Comparison of ENCODE assay signal across 8 mouse cellular contexts in genomic region chr4:154024729-154025521, GRCm38 (mm10). TPM values are rescaled to one million over a fixed set of nuclear protein-coding genes. Genes with fewer than 3 reads are reported as not detected.
DNase-seq lines count a peak whose midpoint lies in the region; ATAC-seq and TF ChIP-seq lines count a peak whose summit lies in the region.

No protein-coding gene starts in this region.

- no peak for ATAC-seq in intestine, embryonic 16.5 days
- peak; percentile 3; the same call in 1 of the 2 replicates for ATAC-seq in liver, postnatal 0 days

- DNase-seq in adrenal gland, adult 2 months, result peak; percentile 40
- DNase-seq in adrenal gland, adult 18-20 months (ENCODE audit: low spot score in 2 of 2), result no peak
- peak; percentile 62 for DNase-seq in right cerebral cortex, adult 18-20 months
- DNase-seq in right cerebral cortex, postnatal 14 days, result no peak
- peak; percentile 34 for DNase-seq in liver, postnatal 0 days
- DNase-seq in yolk sac, embryonic 10.5 days (ENCODE audit: low spot score), result peak; percentile 27
- DNase-seq in MN1 (ENCODE audit: low spot score), result no peak

- H3K4me2 ChIP-seq in intestine, embryonic 16.5 days (ENCODE audit: low read depth, low read length), result peak overlapping the region; percentile 71
- peak overlapping the region; percentile 94 for H3K4me2 ChIP-seq in liver, postnatal 0 days (ENCODE audit: low read depth, low read length)

- H3K27me3 ChIP-seq in intestine, embryonic 16.5 days (replicated peaks; ENCODE audit: control insufficient read depth, insufficient read depth, low read length), result no peaks in the 10 kb centered on the region
- no peaks in the 10 kb centered on the region for H3K27me3 ChIP-seq in liver, postnatal 0 days (ENCODE audit: insufficient read depth, low read length)

- H3K9me3 ChIP-seq in intestine, embryonic 16.5 days (ENCODE audit: control insufficient read depth, low read length), result no peaks in the 10 kb centered on the region
- H3K9me3 ChIP-seq in liver, postnatal 0 days (ENCODE audit: low read length), result no peaks in the 10 kb centered on the region

- 20% methylated on average over 17 of the region's 17 CpGs for WGBS in intestine, embryonic 16.5 days
- 18% methylated on average over 17 of the region's 17 CpGs for WGBS in liver, postnatal 0 days (ENCODE audit: insufficient replicate concordance)

- H3K9ac ChIP-seq in intestine, embryonic 16.5 days (ENCODE audit: low read depth, low read length), result peak overlapping the region; percentile 71
- H3K9ac ChIP-seq in liver, postnatal 0 days (replicated peaks), result peak overlapping the region; percentile 86

- H3K36me3 ChIP-seq in intestine, embryonic 16.5 days (ENCODE audit: control insufficient read depth, insufficient read depth, low read length), result peaks cover 14% of the 10 kb centered on the region
- H3K36me3 ChIP-seq in liver, postnatal 0 days (replicated peaks; ENCODE audit: insufficient read depth, low read length), result peaks cover 26% of the 10 kb centered on the region

- peak; percentile 11; the same call in 1 of the 2 replicates for TF ChIP-seq EP300 in liver, postnatal 0 days (IDR thresholded peaks at IDR 0.05; ENCODE audit: low read depth)

- TF ChIP-seq CTCF in liver, postnatal 0 days (IDR thresholded peaks at IDR 0.05; ENCODE audit: low read depth), result no peak

- H3K4me3 ChIP-seq in intestine, embryonic 16.5 days (ENCODE audit: low read length), result peak overlapping the region; percentile 60
- H3K4me3 ChIP-seq in liver, postnatal 0 days (ENCODE audit: low read depth, low read length), result peak overlapping the region; percentile 84

- peak overlapping the region; percentile 86 for H3K27ac ChIP-seq in intestine, embryonic 16.5 days (ENCODE audit: low read length)
- peak overlapping the region; percentile 89 for H3K27ac ChIP-seq in liver, postnatal 0 days (ENCODE audit: low read depth)

- peaks cover 33% of the 10 kb centered on the region for H3K4me1 ChIP-seq in intestine, embryonic 16.5 days (ENCODE audit: control insufficient read depth, insufficient read depth, low read length)
- peaks cover 31% of the 10 kb centered on the region for H3K4me1 ChIP-seq in liver, postnatal 0 days (ENCODE audit: insufficient read depth)

RNA-seq across cellular contexts. Expression of gene Smim1, which starts 1.1 kb away (rescaled TPM):
- 10 to 100 TPM; 54.7 to 69.5 TPM for total RNA-seq in adrenal gland, adult 2 months (2021)
- 130 and 143 TPM in 2 replicates for polyA plus RNA-seq in adrenal gland, adult 2 months (2012; rRNA removed)
- 10 to 100 TPM; 48.5 to 54.2 TPM for total RNA-seq in adrenal gland, adult 18-20 months (2021)
- 183 and 196 TPM in 2 replicates for polyA plus RNA-seq in intestine, embryonic 16.5 days (2015; fragmentation: Nextera tagmentation; extraction: Ambion mirVana)
- polyA plus RNA-seq in liver, postnatal 0 days (2015; fragmentation: Nextera tagmentation; extraction: Ambion mirVana), result 86.4 and 93.6 TPM in 2 replicates

RNA-seq across cellular contexts. Expression of gene Lrrc47, which starts 13.4 kb away (rescaled TPM):
- total RNA-seq in adrenal gland, adult 2 months (2021), result 10 to 100 TPM; 39.7 to 53.8 TPM
- polyA plus RNA-seq in adrenal gland, adult 2 months (2012; rRNA removed), result 75.9 and 89.1 TPM in 2 replicates
- total RNA-seq in adrenal gland, adult 18-20 months (2021), result 10 to 100 TPM; 54.8 to 55.4 TPM
- 10.1 and 15.2 TPM in 2 replicates for polyA plus RNA-seq in intestine, embryonic 16.5 days (2015; fragmentation: Nextera tagmentation; extraction: Ambion mirVana)
- 9.4 and 11.7 TPM in 2 replicates for polyA plus RNA-seq in liver, postnatal 0 days (2015; fragmentation: Nextera tagmentation; extraction: Ambion mirVana)

RNA-seq across cellular contexts. Expression of gene Ccdc27, which starts 17.6 kb away (rescaled TPM):
- not detected for total RNA-seq in adrenal gland, adult 2 months (2021)
- polyA plus RNA-seq in adrenal gland, adult 2 months (2012; rRNA removed), result not detected in 2 replicates
- not detected for total RNA-seq in adrenal gland, adult 18-20 months (2021)
- not detected in 2 replicates for polyA plus RNA-seq in intestine, embryonic 16.5 days (2015; fragmentation: Nextera tagmentation; extraction: Ambion mirVana)
- not detected in 2 replicates for polyA plus RNA-seq in liver, postnatal 0 days (2015; fragmentation: Nextera tagmentation; extraction: Ambion mirVana)

RNA-seq across cellular contexts. Expression of gene Cep104, which starts 49.9 kb away (rescaled TPM):
- total RNA-seq in adrenal gland, adult 2 months (2021), result 10 to 100 TPM; 25.6 to 25.7 TPM
- polyA plus RNA-seq in adrenal gland, adult 2 months (2012; rRNA removed), result 18.4 and 22.4 TPM in 2 replicates
- 10 to 100 TPM; 22.7 to 25.0 TPM for total RNA-seq in adrenal gland, adult 18-20 months (2021)
- 9.3 and 10.6 TPM in 2 replicates for polyA plus RNA-seq in intestine, embryonic 16.5 days (2015; fragmentation: Nextera tagmentation; extraction: Ambion mirVana)
- 1.9 and 2.5 TPM in 2 replicates for polyA plus RNA-seq in liver, postnatal 0 days (2015; fragmentation: Nextera tagmentation; extraction: Ambion mirVana)

RNA-seq across cellular contexts. Expression of gene Dffb, which starts 50.0 kb away (rescaled TPM):
- total RNA-seq in adrenal gland, adult 2 months (2021), result 1 to 10 TPM; 2.9 to 3.7 TPM
- polyA plus RNA-seq in adrenal gland, adult 2 months (2012; rRNA removed), result 12.7 and 13.5 TPM in 2 replicates
- 1 to 10 TPM; 2.8 to 3.2 TPM for total RNA-seq in adrenal gland, adult 18-20 months (2021)
- polyA plus RNA-seq in intestine, embryonic 16.5 days (2015; fragmentation: Nextera tagmentation; extraction: Ambion mirVana), result 14.6 and 18.6 TPM in 2 replicates
- 3.6 and 4.6 TPM in 2 replicates for polyA plus RNA-seq in liver, postnatal 0 days (2015; fragmentation: Nextera tagmentation; extraction: Ambion mirVana)

Comparison
In these comparisons a context has a peak if more than half of its experiments do, and no peak if none do; other contexts are left out.
1. DNase-seq: peak in adrenal gland, adult 2 months (single experiment), right cerebral cortex, adult 18-20 months (single experiment), liver, postnatal 0 days (single experiment) and yolk sac, embryonic 10.5 days (single experiment); none in adrenal gland, adult 18-20 months (0 of 2), right cerebral cortex, postnatal 14 days (single experiment) and MN1 (single experiment).